Mouse (Mus musculus) hematopoietic stem cell, adult 5-6 weeks (primary cell): ENCODE data around the gene Kcnt1. TPM values are rescaled to one million over a fixed set of nuclear protein-coding genes. Genes with fewer than 3 reads are reported as not detected.
A peak's percentile ranks its signal among the peaks of the same experiment; 100 is the strongest.

ENCODE experiments used
- ATAC-seq, 2 experiments: fragments of 125-278 bp in 1 of 2; replicated peaks in 1 of 2; 2 replicates each; pipeline ENCODE4 v1.8.0; 2016 to 2017; ENCODE audit warnings: inconsistent platforms in 2 of 2, mild to moderate bottlenecking in 2 of 2, moderate number of reproducible peaks in 2 of 2, low read depth in 1 of 2, moderate TSS enrichment in 1 of 2; ENCODE audit not compliant: low FRiP score in 2 of 2, poor library complexity in 2 of 2, severe bottlenecking in 2 of 2, insufficient read depth in 1 of 2, low TSS enrichment in 1 of 2
- total RNA-seq: library from RNA; stranded (forward); fragments of 172-1452, 232-1000 nt; gene quantifications from 2 replicates; pipeline ENCODE4 v1.2.3, GENCODE M21; 2017

Gene Kcnt1
- total RNA-seq, 1 experiment from 2014 or later = not detected

DNA sequence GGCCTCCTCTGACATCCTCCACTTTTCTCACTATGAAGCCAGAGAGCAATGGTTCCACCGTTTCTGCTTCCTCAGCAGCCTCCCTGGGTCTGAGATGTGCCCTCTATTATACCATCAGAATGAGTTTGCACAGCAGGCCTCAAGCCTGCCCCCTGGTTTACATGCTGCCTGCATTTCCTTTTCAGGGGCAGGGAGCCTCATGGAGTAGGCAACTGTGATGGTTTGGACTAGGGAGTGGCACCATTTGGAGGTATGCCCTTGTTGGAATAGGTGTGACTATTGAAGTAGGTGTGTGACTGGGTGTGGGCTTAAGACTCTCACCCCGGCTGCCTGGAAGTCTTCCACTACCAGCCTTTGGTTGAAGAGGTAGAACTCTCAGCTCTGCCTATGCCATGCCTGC is 60.3 kb downstream of the Kcnt1 start:
- no peak for ATAC-seq

DNA sequence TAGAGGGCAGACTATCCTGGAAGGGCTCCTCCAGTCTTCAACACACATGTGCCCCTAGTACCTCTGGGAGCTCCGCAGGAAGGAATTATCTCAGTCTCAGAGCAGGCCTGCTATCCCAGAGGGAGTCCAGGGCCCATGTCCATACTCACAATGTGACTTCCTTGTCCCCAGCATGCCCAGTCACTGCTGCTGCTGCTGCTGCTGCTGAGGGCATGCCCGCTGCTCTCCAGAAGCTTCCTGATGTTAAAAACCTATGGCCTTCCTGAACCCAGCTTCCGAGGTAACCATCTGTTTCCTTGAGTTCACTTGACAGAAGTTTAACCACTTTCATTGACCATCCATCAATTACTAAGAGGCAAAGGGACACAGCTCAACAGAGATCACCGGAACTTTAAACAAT is 61.4 kb downstream of the Kcnt1 start:
- peak; percentile 55 to 58; a peak in 3 of 4 replicates for ATAC-seq

DNA sequence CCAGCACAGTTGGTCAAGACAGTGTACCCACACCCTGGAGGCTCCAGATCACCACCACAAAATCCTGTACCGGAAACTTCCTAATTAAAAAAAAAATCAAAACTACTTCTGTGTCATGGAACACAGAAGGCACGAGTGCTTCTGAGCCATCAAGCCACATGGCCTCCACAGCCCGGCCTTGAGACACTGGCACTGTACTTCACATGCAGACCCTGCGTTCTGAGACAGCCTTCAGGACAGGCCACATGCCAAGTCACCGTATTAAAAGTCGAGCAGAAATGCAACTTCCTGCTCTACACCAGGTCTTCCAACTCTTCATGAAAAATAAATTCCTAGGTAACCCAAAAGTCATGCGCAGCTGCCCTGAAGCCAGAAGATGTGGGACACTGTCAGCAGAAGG is 64.3 kb downstream of the Kcnt1 start:
- ATAC-seq = no peak

DNA sequence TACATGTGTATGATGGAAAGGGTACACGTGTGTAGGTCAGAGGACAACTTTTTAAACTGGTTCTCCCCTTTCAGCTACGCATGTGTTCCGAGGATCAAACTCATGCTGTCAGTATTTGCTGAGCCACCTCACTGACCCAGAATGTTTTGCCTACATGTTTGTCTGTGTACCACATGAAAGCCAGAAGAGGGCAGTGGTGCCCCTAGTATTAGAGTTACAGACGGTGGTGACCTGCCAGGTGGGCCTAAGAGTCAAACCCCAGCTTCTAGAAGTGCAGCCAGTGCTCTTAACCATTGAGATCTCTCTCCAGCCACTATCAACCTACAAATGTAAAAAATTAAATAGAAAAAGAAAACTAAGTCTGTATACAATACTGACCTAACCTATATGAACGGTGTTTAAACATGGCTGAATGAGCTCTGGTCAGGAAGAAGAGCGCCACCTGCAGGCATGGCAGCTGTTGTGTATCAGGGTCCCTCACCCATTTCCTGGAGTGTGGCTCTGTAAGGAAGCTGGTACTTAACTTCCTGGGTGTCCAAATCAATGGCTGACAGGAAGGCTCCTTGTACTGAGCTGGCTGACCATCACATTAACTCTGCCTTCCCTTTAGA is 67.8 kb downstream of the Kcnt1 start:
- peak in 1 of 2 experiments; percentile 9; a peak in 2 of 4 replicates for ATAC-seq

DNA sequence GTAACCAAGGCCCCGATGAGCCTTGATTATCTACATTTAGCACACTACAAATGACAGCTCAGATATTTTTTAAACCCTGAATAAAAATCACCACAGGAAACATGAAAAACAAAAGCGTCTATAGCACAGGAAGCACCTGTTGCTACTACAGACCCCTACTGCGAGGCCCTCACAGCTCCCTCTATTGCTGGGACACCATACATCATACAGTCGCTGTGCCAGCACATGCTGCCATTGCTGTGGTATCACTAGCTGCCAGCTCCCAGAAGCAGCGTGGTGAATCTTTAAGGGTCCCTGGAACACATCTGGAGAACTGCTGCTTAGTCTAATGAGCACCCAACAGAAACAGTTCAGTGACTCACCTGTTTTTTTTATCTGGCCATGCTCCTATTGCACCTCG is 77.0 kb downstream of the Kcnt1 start:
- peak; percentile 69 to 86 for ATAC-seq

DNA sequence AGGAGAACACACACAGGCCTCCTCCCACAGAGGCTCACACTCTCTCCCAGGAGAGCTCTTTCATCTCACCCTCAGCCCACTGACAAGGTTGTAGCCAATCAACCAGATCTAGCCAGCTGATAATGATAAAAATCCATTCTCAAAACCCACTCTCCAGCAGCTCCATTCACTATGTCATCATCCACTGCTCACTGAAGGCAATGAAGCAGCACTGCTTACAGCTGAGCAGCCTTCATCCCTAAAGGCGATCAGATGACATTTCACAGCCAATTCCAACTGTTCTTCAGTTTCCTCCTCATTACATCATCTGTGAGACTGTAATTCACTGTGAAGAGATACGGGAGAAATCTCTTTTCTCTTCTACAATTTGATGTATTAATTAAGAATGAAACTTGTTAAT is 80.3 kb downstream of the Kcnt1 start:
- ATAC-seq = no peak

DNA sequence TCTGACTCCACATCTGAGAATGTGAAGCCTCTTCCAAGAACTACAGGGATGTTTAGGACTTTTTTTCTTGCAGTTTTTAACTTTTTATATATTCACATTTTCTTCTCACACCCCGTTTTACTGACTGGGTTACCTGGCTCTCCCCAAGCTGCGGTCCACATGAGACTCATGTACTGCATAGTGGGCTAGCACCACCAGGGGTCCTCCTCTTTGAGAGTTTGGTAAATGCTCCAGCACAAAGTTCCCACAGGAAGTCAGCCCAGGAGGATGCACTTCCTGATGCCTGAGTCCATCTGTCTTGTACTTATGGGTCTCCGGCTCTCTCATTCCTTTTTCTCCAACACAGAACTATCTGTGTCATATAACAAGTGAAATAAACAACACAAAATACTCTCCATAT is 84.4 kb downstream of the Kcnt1 start:
- ATAC-seq = no peak

DNA sequence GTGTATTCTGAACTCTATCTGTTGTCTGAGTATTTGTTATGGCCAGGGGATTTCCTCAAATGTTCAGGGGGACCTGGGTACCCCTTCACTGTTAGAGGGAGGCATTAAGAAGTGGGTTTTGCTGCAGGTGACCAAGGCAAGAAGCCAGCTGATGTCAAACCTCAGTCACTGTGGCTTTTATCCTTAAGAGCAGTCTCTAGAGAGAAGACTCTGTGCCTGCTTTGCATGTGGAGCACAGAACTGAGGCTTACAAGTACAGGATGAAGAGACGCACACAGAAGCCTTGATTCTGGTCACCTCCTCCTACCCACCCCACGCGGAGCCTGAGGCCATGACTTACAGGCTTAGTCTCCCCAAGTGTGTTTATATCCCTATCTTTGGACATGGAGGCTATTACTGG is 85.8 kb downstream of the Kcnt1 start:
- no peak for ATAC-seq

Other genes starting within 250 kb of the Kcnt1 start
- gene Ccdc183, start 246.1 kb upstream of the Kcnt1 start, total RNA-seq = not detected in 2 replicates
- gene Tmem141, start 241.7 kb upstream of the Kcnt1 start, total RNA-seq = 22.2 and 28.8 TPM in 2 replicates
- gene Fcna, start 235.7 kb upstream of the Kcnt1 start, total RNA-seq = 0.94 TPM in 1 of 2 replicates, not detected in the other
- not detected in 2 replicates for gene Lcn8, start 210.6 kb upstream of the Kcnt1 start, total RNA-seq
- gene Lcn5, start 205.8 kb upstream of the Kcnt1 start, total RNA-seq = not detected in 2 replicates
- gene Lcn6, start 186.9 kb upstream of the Kcnt1 start, total RNA-seq = not detected in 2 replicates
- gene Lcn10, start 181.0 kb upstream of the Kcnt1 start, total RNA-seq = not detected in 2 replicates
- gene Obp2a, start 163.7 kb upstream of the Kcnt1 start, total RNA-seq = not detected in 2 replicates
- 6.4 and 11.8 TPM in 2 replicates for gene Bmyc, start 157.0 kb upstream of the Kcnt1 start, total RNA-seq
- gene Obp2b, start 126.7 kb upstream of the Kcnt1 start, total RNA-seq = not detected in 2 replicates
- not detected in 2 replicates for gene Lcn3, start 98.2 kb upstream of the Kcnt1 start, total RNA-seq
- gene Lcn11, start 86.7 kb upstream of the Kcnt1 start, total RNA-seq = not detected in 2 replicates
- gene Gm13539, start 81.5 kb upstream of the Kcnt1 start, total RNA-seq = not detected in 2 replicates
- not detected in 2 replicates for gene Glt6d1, start 47.9 kb upstream of the Kcnt1 start, total RNA-seq
- gene Lcn9, start 40.6 kb upstream of the Kcnt1 start, total RNA-seq = not detected in 2 replicates
- not detected in 2 replicates for gene Sohlh1, start 16.5 kb upstream of the Kcnt1 start, total RNA-seq
- 18.2 and 41.0 TPM in 2 replicates for gene Camsap1, start 119.5 kb downstream of the Kcnt1 start, total RNA-seq
- 33.5 and 49.2 TPM in 2 replicates for gene Ubac1, start 158.0 kb downstream of the Kcnt1 start, total RNA-seq